Mouse (Mus musculus) embryo, embryonic 11 days (tissue): ENCODE measurements around the gene Olfr351.

Source experiments
- DNase-seq: peaks from one replicate; pipeline ENCODE4 v3.0.0-alpha.2; 2015

Olfr351 gene

GRCm38 (mm10) chr2:36862560-36862959, at the start of gene Olfr351:
Gene Olfr351 (minus strand): TSS chr2:36862660.
- DNase-seq, result no peak

GRCm38 (mm10) chr2:36905380-36905779, 42.9 kb upstream of the Olfr351 start, which contains the start of gene Olfr354:
Gene Olfr354 (plus strand): TSS chr2:36905680.
- DNase-seq, result no peak

GRCm38 (mm10) chr2:36897114-36897513, 34.7 kb upstream of the Olfr351 start:
- DNase-seq, result no peak

GRCm38 (mm10) chr2:36892836-36893235, 30.4 kb upstream of the Olfr351 start, which contains the start of gene Olfr353:
Gene Olfr353 (minus strand): TSS chr2:36892936.
- no peak for DNase-seq

GRCm38 (mm10) chr2:36868160-36868559, 5.7 kb upstream of the Olfr351 start, which contains the start of gene Olfr352:
Gene Olfr352 (plus strand): TSS chr2:36868460.
- no peak for DNase-seq

- no peak for DNase-seq
These were observed 16.4 kb downstream of the Olfr351 start, which contains the start of gene Olfr350 for GRCm38 (mm10) chr2:36846010-36846409. Gene Olfr350 (plus strand): TSS chr2:36846310.

GRCm38 (mm10) chr2:36816932-36817331, 45.5 kb downstream of the Olfr351 start, which contains the start of gene Olfr3:
Gene Olfr3 (minus strand): TSS chr2:36817032.
- DNase-seq, result no peak
